ENCODE assay signal across 15 mouse cellular contexts in genomic region chr12:111675797-111676580, GRCm38 (mm10). TPM values are rescaled to one million over a fixed set of nuclear protein-coding genes. Genes with fewer than 3 reads are reported as not detected.
DNase-seq lines count a peak whose midpoint lies in the region; ATAC-seq and TF ChIP-seq lines count a peak whose summit lies in the region.
"Had no signal": no experiment of that assay in that cellular context is flagged by ENCODE, and none has a peak within 500 bp of the region (broad histone marks: within the 10 kb centered on the region; RNA-seq: fewer than 3 reads in every experiment).

No protein-coding gene starts in this region.

- H3K27ac ChIP-seq in heart, embryonic 13.5 days (replicated peaks), result peak overlapping the region; percentile 29
- H3K27ac ChIP-seq in neural tube, embryonic 13.5 days (replicated peaks), result no peak overlapping the region
- no peak overlapping the region for H3K27ac ChIP-seq in neural tube, embryonic 15.5 days (replicated peaks)
- no peak overlapping the region for H3K27ac ChIP-seq in left cerebral cortex, adult 2 months
- H3K27ac ChIP-seq: hindbrain, embryonic 12.5 days; liver, embryonic 13.5 days had no signal

- H3K4me2 ChIP-seq in heart, embryonic 13.5 days, result no peak overlapping the region
- H3K4me2 ChIP-seq in neural tube, embryonic 13.5 days, result no peak overlapping the region
- H3K4me2 ChIP-seq in neural tube, embryonic 15.5 days, result no peak overlapping the region
- H3K4me2 ChIP-seq: liver, embryonic 13.5 days had no signal

- intact Hi-C loops in heart, postnatal 14 days (cut with DNase I), result no loop called here
- intact Hi-C loops in left cerebral cortex, adult 2 months (cut with DNase I), result no loop called here

- 0 out of 2 replicates have a peak overlapping the region, but pooled peaks have one; percentile 24 for H3K9ac ChIP-seq in heart, embryonic 13.5 days
- H3K9ac ChIP-seq in neural tube, embryonic 13.5 days, result peak overlapping the region; percentile 6; the same call in 1 of the 2 replicates
- no peak overlapping the region for H3K9ac ChIP-seq in neural tube, embryonic 15.5 days (replicated peaks)
- H3K9ac ChIP-seq: forebrain, postnatal 0 days; hindbrain, embryonic 12.5 days; liver, embryonic 13.5 days had no signal

- WGBS in heart, embryonic 13.5 days, result 77% methylated on average over 6 of the region's 6 CpGs
- WGBS in neural tube, embryonic 13.5 days, result 83% methylated on average over 6 of the region's 6 CpGs
- 70% methylated on average over 6 of the region's 6 CpGs for WGBS in neural tube, embryonic 15.5 days

- peaks cover 25% of the 10 kb centered on the region for H3K27me3 ChIP-seq in heart, embryonic 13.5 days (replicated peaks)
- H3K27me3 ChIP-seq in neural tube, embryonic 13.5 days, result no peaks in the 10 kb centered on the region; the same call in 1 of the 2 replicates
- H3K27me3 ChIP-seq in neural tube, embryonic 15.5 days (replicated peaks), result 0 out of 2 replicates have a peak, but pooled peaks cover 3% of the 10 kb centered on the region

- H3K9me3 ChIP-seq in heart, embryonic 13.5 days, result no peaks in the 10 kb centered on the region
- H3K9me3 ChIP-seq in neural tube, embryonic 13.5 days, result no peaks in the 10 kb centered on the region
- no peaks in the 10 kb centered on the region for H3K9me3 ChIP-seq in neural tube, embryonic 15.5 days (replicated peaks)
- H3K9me3 ChIP-seq: hindbrain, embryonic 12.5 days; liver, embryonic 13.5 days had no signal

- ATAC-seq in heart, embryonic 13.5 days (ENCODE audit: extremely low read depth, insufficient number of reproducible peaks, low FRiP score, low TSS enrichment), result no peak
- ATAC-seq in neural tube, embryonic 13.5 days (ENCODE audit: low read depth), result no peak
- no peak for ATAC-seq in neural tube, embryonic 15.5 days (ENCODE audit: low FRiP score)
- ATAC-seq in granulocyte monocyte progenitor cell, adult 5-6 weeks (replicated peaks; ENCODE audit: poor library complexity, severe bottlenecking), result 0 out of 2 replicates have a peak, but pooled peaks have one; percentile 7
- ATAC-seq: forebrain, postnatal 0 days had no signal

- H3K4me1 ChIP-seq in heart, embryonic 13.5 days, result peaks cover 64% of the 10 kb centered on the region
- H3K4me1 ChIP-seq in neural tube, embryonic 13.5 days (replicated peaks), result peaks cover 40% of the 10 kb centered on the region
- peaks cover 38% of the 10 kb centered on the region for H3K4me1 ChIP-seq in neural tube, embryonic 15.5 days

- peaks cover 10% of the 10 kb centered on the region for H3K36me3 ChIP-seq in heart, embryonic 13.5 days
- H3K36me3 ChIP-seq in neural tube, embryonic 13.5 days, result peaks cover 7% of the 10 kb centered on the region
- 0 out of 2 replicates have a peak, but pooled peaks cover 6% of the 10 kb centered on the region for H3K36me3 ChIP-seq in neural tube, embryonic 15.5 days

- no peak for DNase-seq in heart, postnatal 14 days
- DNase-seq in urinary bladder, postnatal 4 days (ENCODE audit: low spot score in 2 of 2), result no peak
- no peak for DNase-seq in left cerebral cortex, adult 2 months (ENCODE audit: extremely low spot score in 1 of 2, low spot score in 2 of 2)
- DNase-seq: adrenal gland, postnatal 25 days; forebrain, postnatal 0 days; kidney, adult 18-20 months; kidney, postnatal 14 days; liver, embryonic 13.5 days; lung, postnatal 10 days; right cerebral cortex, postnatal 14 days had no signal

- H3K4me3 ChIP-seq in heart, embryonic 13.5 days, result no peak overlapping the region
- no peak overlapping the region for H3K4me3 ChIP-seq in neural tube, embryonic 13.5 days
- no peak overlapping the region for H3K4me3 ChIP-seq in neural tube, embryonic 15.5 days (replicated peaks)
- H3K4me3 ChIP-seq in left cerebral cortex, adult 2 months, result no peak overlapping the region
- H3K4me3 ChIP-seq: hindbrain, embryonic 12.5 days; liver, embryonic 13.5 days had no signal

- no peak for TF ChIP-seq CTCF in left cerebral cortex, adult 2 months (IDR thresholded peaks at IDR 0.05)

RNA-seq across cellular contexts. Expression of gene Trmt61a, which starts 1.9 kb away (rescaled TPM):
- 7.8 and 8.3 TPM in 2 replicates for polyA plus RNA-seq in heart, embryonic 13.5 days (2015; fragmentation: Nextera tagmentation; extraction: Ambion mirVana)
- 1 to 10 TPM; 3.3 to 4.7 TPM for total RNA-seq in heart, postnatal 14 days (2021)
- 7.2 and 8.5 TPM in 2 replicates for polyA plus RNA-seq in neural tube, embryonic 13.5 days (2015; fragmentation: Nextera tagmentation; extraction: Ambion mirVana)
- polyA plus RNA-seq in neural tube, embryonic 15.5 days (2015; fragmentation: Nextera tagmentation; extraction: Ambion mirVana), result 9.6 and 10.8 TPM in 2 replicates
- 18.6 and 21.9 TPM in 2 replicates for total RNA-seq in granulocyte monocyte progenitor cell, adult 5-6 weeks (2014; fragmentation: Nextera tagmentation)
- total RNA-seq in granulocyte monocyte progenitor cell, adult 5-6 weeks (2017), result 10.0 and 10.1 TPM in 2 replicates
- 10 to 100 TPM; 18.9 to 20.2 TPM for total RNA-seq in left cerebral cortex, adult 2 months (2021)

RNA-seq across cellular contexts. Expression of gene Ckb, which starts 3.9 kb away (rescaled TPM):
- 279 and 320 TPM in 2 replicates for polyA plus RNA-seq in heart, embryonic 13.5 days (2015; fragmentation: Nextera tagmentation; extraction: Ambion mirVana)
- total RNA-seq in heart, postnatal 14 days (2021), result 100 to 1,000 TPM in 1 of 2 experiments, 10 to 100 TPM in 1; 98.4 to 117 TPM
- 1,774 and 1,823 TPM in 2 replicates for polyA plus RNA-seq in neural tube, embryonic 13.5 days (2015; fragmentation: Nextera tagmentation; extraction: Ambion mirVana)
- 1,500 and 1,731 TPM in 2 replicates for polyA plus RNA-seq in neural tube, embryonic 15.5 days (2015; fragmentation: Nextera tagmentation; extraction: Ambion mirVana)
- total RNA-seq in granulocyte monocyte progenitor cell, adult 5-6 weeks (2014; fragmentation: Nextera tagmentation), result 4.2 TPM in 1 of 2 replicates, not detected in the other
- total RNA-seq in granulocyte monocyte progenitor cell, adult 5-6 weeks (2017), result 0.57 and 1.4 TPM in 2 replicates
- 1,000 to 10,000 TPM; 1,837 to 1,872 TPM for total RNA-seq in left cerebral cortex, adult 2 months (2021)

RNA-seq across cellular contexts. Expression of gene Bag5, which starts 37.1 kb away (rescaled TPM):
- 35.4 and 41.6 TPM in 2 replicates for polyA plus RNA-seq in heart, embryonic 13.5 days (2015; fragmentation: Nextera tagmentation; extraction: Ambion mirVana)
- total RNA-seq in heart, postnatal 14 days (2021), result 10 to 100 TPM; 22.6 to 22.7 TPM
- polyA plus RNA-seq in neural tube, embryonic 13.5 days (2015; fragmentation: Nextera tagmentation; extraction: Ambion mirVana), result 57.6 and 66.2 TPM in 2 replicates
- polyA plus RNA-seq in neural tube, embryonic 15.5 days (2015; fragmentation: Nextera tagmentation; extraction: Ambion mirVana), result 61.5 and 65.2 TPM in 2 replicates
- 28.0 and 32.0 TPM in 2 replicates for total RNA-seq in granulocyte monocyte progenitor cell, adult 5-6 weeks (2014; fragmentation: Nextera tagmentation)
- total RNA-seq in granulocyte monocyte progenitor cell, adult 5-6 weeks (2017), result 33.3 and 41.2 TPM in 2 replicates
- total RNA-seq in left cerebral cortex, adult 2 months (2021), result 10 to 100 TPM; 60.9 to 61.8 TPM

RNA-seq across cellular contexts. Expression of gene Apopt1, which starts 37.1 kb away (rescaled TPM):
- polyA plus RNA-seq in heart, embryonic 13.5 days (2015; fragmentation: Nextera tagmentation; extraction: Ambion mirVana), result 41.0 and 45.5 TPM in 2 replicates
- 10 to 100 TPM; 36.9 to 37.0 TPM for total RNA-seq in heart, postnatal 14 days (2021)
- polyA plus RNA-seq in neural tube, embryonic 13.5 days (2015; fragmentation: Nextera tagmentation; extraction: Ambion mirVana), result 52.0 and 59.1 TPM in 2 replicates
- 58.5 and 58.8 TPM in 2 replicates for polyA plus RNA-seq in neural tube, embryonic 15.5 days (2015; fragmentation: Nextera tagmentation; extraction: Ambion mirVana)
- total RNA-seq in granulocyte monocyte progenitor cell, adult 5-6 weeks (2014; fragmentation: Nextera tagmentation), result 49.6 and 51.3 TPM in 2 replicates
- total RNA-seq in granulocyte monocyte progenitor cell, adult 5-6 weeks (2017), result 57.2 and 60.9 TPM in 2 replicates
- 10 to 100 TPM; 36.2 to 38.8 TPM for total RNA-seq in left cerebral cortex, adult 2 months (2021)

Comparison
In these comparisons a context has a peak if more than half of its experiments do, and no peak if none do; other contexts are left out.
1. RNA of gene Ckb, which starts 3.9 kb away (total RNA-seq): 1,837 to 1,872 TPM in left cerebral cortex, adult 2 months and 98.4 to 117 TPM in heart, postnatal 14 days; 0.57 to 4.2 TPM in granulocyte monocyte progenitor cell, adult 5-6 weeks; every median in the first group is over 10 times any median in the second.